Mouse (Mus musculus) hindbrain, postnatal 0 days (tissue): ENCODE measurements around the gene Gm17482. TPM values are rescaled to one million over a fixed set of nuclear protein-coding genes. Genes with fewer than 3 reads are reported as not detected.
A peak's percentile ranks its signal among the peaks of the same experiment; 100 is the strongest.

Experiments used
- ATAC-seq: fragments of 200-750 bp; cut with Nextera tagmentation; 2 replicates; pipeline ENCODE4 v1.8.0; 2017; ENCODE audit warnings: mild to moderate bottlenecking, moderate TSS enrichment, moderate library complexity
- DNase-seq: peaks from one replicate; pipeline ENCODE4 v3.0.0-alpha.2; 2015; ENCODE audit warnings: low spot score
- H3K27ac ChIP-seq: fragments of 300-500 bp; sonication (generic); 2 replicates; pipeline ENCODE4 v1.5.1; 2014; ENCODE audit warnings: mild to moderate bottlenecking
- H3K27me3 ChIP-seq: fragments of 300-500 bp; sonication (generic); 2 replicates; pipeline ENCODE4 v1.6.1; 2014; ENCODE audit warnings: low read length, mixed read lengths; ENCODE audit not compliant: insufficient read depth
- H3K36me3 ChIP-seq: fragments of 300-500 bp; sonication (generic); 2 replicates; pipeline ENCODE4 v1.6.1; 2014; ENCODE audit warnings: low read length, mixed read lengths; ENCODE audit not compliant: insufficient read depth
- H3K4me1 ChIP-seq: fragments of 300-500 bp; sonication (generic); 2 replicates; pipeline ENCODE4 v1.6.1; 2014; ENCODE audit warnings: antibody characterized with exemption, low read length, mixed read lengths; ENCODE audit not compliant: insufficient read depth
- H3K4me2 ChIP-seq: fragments of 300-500 bp; sonication (generic); 2 replicates; pipeline ENCODE4 v1.6.1; 2014; ENCODE audit warnings: low read depth, mild to moderate bottlenecking, low read length, moderate library complexity, mixed read lengths
- H3K4me3 ChIP-seq: fragments of 300-500 bp; sonication (generic); 2 replicates; pipeline ENCODE4 v1.5.1; 2014; ENCODE audit warnings: low read length
- H3K9ac ChIP-seq: fragments of 300-500 bp; sonication (generic); replicated peaks from 2 replicates; pipeline ENCODE4 v1.6.1; 2014; ENCODE audit warnings: mild to moderate bottlenecking, low read length, moderate library complexity, mixed read lengths
- H3K9me3 ChIP-seq: fragments of 300-500 bp; sonication (generic); 2 replicates; pipeline ENCODE4 v1.6.1; 2016; ENCODE audit warnings: low read length, mixed read lengths
- CTCF ChIP-seq: IDR thresholded peaks from 2 replicates; pipeline ENCODE4 v1.5.1; 2016; ENCODE audit warnings: antibody characterized with exemption, control low read depth, low read depth
- WGBS: fragments of 180-500 bp; shearing (Covaris S2); extraction: QIAGEN DNeasy Blood & Tissue Kit; methylation state at CpG from one replicate; pipeline ENCODE4 v1.1.7; 2014; 5-methylcytosine and 5-hydroxymethylcytosine counted together
- polyA plus RNA-seq: library from polyadenylated mRNA; unstranded; fragments of >200 nt; fragmentation: Nextera tagmentation; extraction: Ambion mirVana; gene quantifications from 2 replicates; pipeline ENCODE4 v1.2.1, GENCODE M21; 2015
- total RNA-seq: library from RNA; depleted of rRNA; stranded (reverse); fragments of >200 nt; gene quantifications from 2 replicates; pipeline ENCODE4 v1.2.3, GENCODE M21; 2014

Gm17482 gene
- total and polyA plus RNA-seq, 2 experiments from 2014 or later: not detected

DNA sequence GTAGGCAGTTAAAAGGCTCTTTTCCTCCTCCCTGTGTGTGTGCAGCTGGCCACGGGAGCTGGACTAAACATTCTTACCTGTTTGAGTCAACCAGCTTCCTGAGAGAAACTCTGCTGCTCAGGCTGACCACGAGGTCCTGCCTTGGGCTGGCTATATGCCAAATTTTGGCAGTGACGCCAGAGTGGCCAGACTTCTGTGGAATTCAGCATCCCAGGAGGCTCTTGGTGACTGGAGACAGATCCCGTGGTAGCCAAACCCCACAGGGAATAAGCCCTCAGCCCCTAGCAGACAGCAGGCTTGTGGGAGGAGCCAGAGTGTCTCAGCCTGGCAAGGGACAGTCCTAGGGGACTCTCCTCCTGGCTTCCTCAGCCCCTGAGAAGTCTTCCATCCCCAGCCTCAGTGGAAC is 44.7 kb downstream of the Gm17482 start:
- DNase-seq (peak; percentile 62), ATAC-seq (no peak)
- no peak overlapping the region for H3K4me3 ChIP-seq
- no peaks in the 10 kb centered on the region for H3K27me3 ChIP-seq
- no peak overlapping the region for H3K4me2 ChIP-seq
- no peak overlapping the region for H3K27ac ChIP-seq
- H3K36me3 ChIP-seq: peaks cover 30% of the 10 kb centered on the region
- no peaks in the 10 kb centered on the region for H3K4me1 ChIP-seq
- H3K9me3 ChIP-seq: no peaks in the 10 kb centered on the region
- H3K9ac ChIP-seq: no peak overlapping the region
- WGBS: 23% methylated on average over 4 of the region's 4 CpGs
- TF ChIP-seq CTCF: no peak

- H3K27ac ChIP-seq: no peak overlapping the region
- no peaks in the 10 kb centered on the region for H3K4me1 ChIP-seq
- peaks cover 27% of the 10 kb centered on the region for H3K36me3 ChIP-seq
- WGBS: 83% methylated on average over 10 of the region's 10 CpGs
- DNase-seq (no peak), ATAC-seq (no peak)
- no peak overlapping the region for H3K4me2 ChIP-seq
- no peaks in the 10 kb centered on the region for H3K9me3 ChIP-seq
- H3K27me3 ChIP-seq: no peaks in the 10 kb centered on the region
- H3K9ac ChIP-seq: no peak overlapping the region
- no peak overlapping the region for H3K4me3 ChIP-seq
- no peak for TF ChIP-seq CTCF
These were observed 46.2 kb downstream of the Gm17482 start for GRCm38 (mm10) chr6:115273346-115273745.

DNA sequence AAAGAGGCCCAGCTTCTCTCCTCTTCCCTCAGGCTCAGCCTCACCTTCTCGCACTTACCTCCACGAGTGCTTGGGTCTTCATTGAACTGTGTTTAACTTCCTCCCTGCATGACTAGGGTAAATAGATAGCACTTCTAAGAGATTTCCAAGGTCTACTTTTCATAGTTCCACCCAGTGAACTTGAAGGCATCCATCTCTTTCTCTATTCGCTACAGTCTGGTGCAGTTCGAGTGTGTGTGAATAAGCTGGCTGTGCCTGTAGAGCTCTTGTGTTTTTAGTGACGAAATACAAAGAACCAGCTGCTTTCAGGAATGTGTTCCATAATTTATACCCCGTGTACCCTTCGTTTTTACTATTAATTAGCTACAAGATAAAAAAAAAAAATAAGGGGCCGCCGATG is 47.6 kb downstream of the Gm17482 start:
- WGBS: 72% methylated on average over 9 of the region's 9 CpGs
- ATAC-seq: no peak
- no peak overlapping the region for H3K4me3 ChIP-seq
- TF ChIP-seq CTCF: no peak
- H3K36me3 ChIP-seq: peaks cover 28% of the 10 kb centered on the region
- H3K9me3 ChIP-seq: no peaks in the 10 kb centered on the region
- DNase-seq: no peak
- H3K9ac ChIP-seq: no peak overlapping the region
- no peaks in the 10 kb centered on the region for H3K27me3 ChIP-seq
- no peak overlapping the region for H3K4me2 ChIP-seq
- no peak overlapping the region for H3K27ac ChIP-seq
- no peaks in the 10 kb centered on the region for H3K4me1 ChIP-seq

DNA sequence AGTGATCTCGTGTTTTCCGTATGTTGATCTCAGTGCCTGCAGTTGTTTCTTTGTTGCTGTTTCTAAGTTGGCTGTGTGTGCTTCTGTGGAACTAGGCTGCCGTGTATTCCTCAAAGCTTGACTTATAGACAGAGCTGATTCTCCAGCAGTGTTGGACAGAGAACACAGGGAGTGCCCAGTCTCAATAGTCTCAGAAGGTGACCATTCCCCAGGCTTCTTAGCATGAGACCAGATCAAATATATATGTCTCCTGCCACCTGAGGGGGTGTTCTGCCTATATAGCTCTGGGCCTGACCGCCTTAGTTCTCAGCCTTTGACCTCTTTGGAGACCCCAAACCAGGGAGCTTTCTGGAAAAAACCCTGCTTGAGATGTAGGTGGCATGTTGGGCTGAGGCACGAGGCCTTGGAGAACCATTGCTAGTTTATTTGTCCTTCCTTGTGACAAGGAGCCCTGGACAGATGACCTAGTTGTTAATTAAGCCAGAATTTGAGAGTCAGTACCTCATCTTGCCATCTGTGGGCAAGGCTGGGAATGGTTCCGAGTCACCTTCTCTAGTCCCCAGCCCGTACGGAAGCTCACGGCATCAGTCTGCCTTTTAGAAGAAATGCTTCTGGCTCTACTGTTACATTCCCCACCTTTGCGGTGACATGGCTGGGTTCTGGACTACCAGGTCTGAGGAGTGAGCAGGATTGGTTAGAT is 48.1 kb downstream of the Gm17482 start:
- Histone ChIP-seq H3K36me3 (peaks cover 28% of the 10 kb centered on the region), H3K4me3 (no peak overlapping the region), H3K27ac (no peak overlapping the region), H3K4me1 (no peaks in the 10 kb centered on the region), H3K4me2 (no peak overlapping the region), H3K9ac (no peak overlapping the region), H3K9me3 (no peaks in the 10 kb centered on the region), H3K27me3 (no peaks in the 10 kb centered on the region)
- 91% methylated on average over 10 of the region's 10 CpGs for WGBS
- DNase-seq (no peak), ATAC-seq (no peak)
- no peak for TF ChIP-seq CTCF

- no peak for TF ChIP-seq CTCF
- Histone ChIP-seq H3K4me3 (no peak overlapping the region), H3K36me3 (peaks cover 34% of the 10 kb centered on the region; the same call in 1 of the 2 replicates), H3K27ac (no peak overlapping the region), H3K27me3 (no peaks in the 10 kb centered on the region), H3K4me2 (no peak overlapping the region), H3K9ac (no peak overlapping the region), H3K9me3 (no peaks in the 10 kb centered on the region), H3K4me1 (no peaks in the 10 kb centered on the region)
- DNase-seq (no peak), ATAC-seq (no peak)
- WGBS: 74% methylated on average over 8 of the region's 8 CpGs
These were observed 50.9 kb downstream of the Gm17482 start for GRCm38 (mm10) chr6:115278086-115278485.

- H3K36me3 ChIP-seq: peaks cover 20% of the 10 kb centered on the region; the same call in 1 of the 2 replicates
- H3K4me3 ChIP-seq: no peak overlapping the region
- ATAC-seq (no peak), DNase-seq (no peak)
- H3K4me2 ChIP-seq: no peak overlapping the region
- no peaks in the 10 kb centered on the region for H3K9me3 ChIP-seq
- 71% methylated on average over 2 of the region's 2 CpGs for WGBS
- H3K27me3 ChIP-seq: no peaks in the 10 kb centered on the region
- no peak overlapping the region for H3K27ac ChIP-seq
- TF ChIP-seq CTCF: no peak
- no peaks in the 10 kb centered on the region for H3K4me1 ChIP-seq
- no peak overlapping the region for H3K9ac ChIP-seq
These were observed 52.5 kb downstream of the Gm17482 start for GRCm38 (mm10) chr6:115279639-115280038.

- DNase-seq (no peak), ATAC-seq (no peak)
- no peak overlapping the region for H3K9ac ChIP-seq
- no peak overlapping the region for H3K4me3 ChIP-seq
- no peaks in the 10 kb centered on the region for H3K27me3 ChIP-seq
- H3K9me3 ChIP-seq: no peaks in the 10 kb centered on the region
- H3K4me2 ChIP-seq: no peak overlapping the region
- no peak overlapping the region for H3K27ac ChIP-seq
- no peaks in the 10 kb centered on the region for H3K4me1 ChIP-seq
- no peak for TF ChIP-seq CTCF
- H3K36me3 ChIP-seq: peaks cover 20% of the 10 kb centered on the region; the same call in 1 of the 2 replicates
- 95% methylated on average over 2 of the region's 2 CpGs for WGBS
These were observed 57.0 kb downstream of the Gm17482 start for GRCm38 (mm10) chr6:115284153-115284552.
